Mouse (Mus musculus): ENCODE results near the gene Arhgef3.

DNA sequence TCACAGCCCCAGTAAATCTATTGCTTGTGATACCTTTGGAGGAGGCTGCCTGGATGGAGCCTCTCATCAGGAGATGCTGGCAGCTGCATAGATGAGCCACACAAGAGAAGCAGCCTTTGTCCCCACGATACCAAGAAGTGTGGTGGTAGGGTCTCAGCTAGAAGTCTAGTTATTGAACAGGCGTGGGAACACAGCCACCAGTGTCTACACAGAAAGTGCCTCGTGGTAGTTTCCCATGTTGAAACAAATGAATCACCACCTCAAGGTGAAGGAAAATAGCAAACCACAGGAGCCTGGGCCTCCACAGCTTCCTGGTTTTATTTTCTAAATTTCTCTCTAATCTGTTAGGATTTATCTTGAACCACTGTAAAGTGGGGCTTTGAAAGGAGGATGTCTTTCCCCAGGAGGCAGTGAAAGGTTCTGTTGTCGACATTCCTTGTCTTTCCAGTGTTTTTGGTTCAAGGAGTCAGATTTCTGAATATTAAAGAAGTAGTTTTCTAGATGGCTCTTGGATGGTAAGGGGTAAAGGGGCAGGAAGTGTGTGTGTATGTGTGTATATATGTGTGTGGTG is 119.7 kb downstream of the Arhgef3 start:
- TF ChIP-seq CTCF (IDR thresholded peaks at IDR 0.05) (no peak), EP300 (IDR thresholded peaks at IDR 0.05) (no peak)

All from lung, postnatal 0 days (tissue).